Mouse (Mus musculus): ENCODE data around the gene Nuak1.

- no peak for TF ChIP-seq CTCF (IDR thresholded peaks at IDR 0.05; ENCODE audit: low read depth)
- TF ChIP-seq EP300 (IDR thresholded peaks at IDR 0.05; ENCODE audit: low read depth), result no peak
Observed at GRCm38 (mm10) chr10:84381276-84381798, 59.1 kb downstream of the Nuak1 start.
